Mouse (Mus musculus) natural killer cell, adult 2 months (primary cell): Measurements from ENCODE around the gene Clrn2.
A peak's percentile ranks its signal among the peaks of the same experiment; 100 is the strongest.
"Not testable (repeated sequence)": the region's sequence is repeated elsewhere in the genome, so short reads cannot be mapped to it uniquely, and the experiment has no call there.

Experiments used
- DNase-seq, 2 experiments: peaks; one replicate each; pipeline ENCODE4 v3.0.0; 2022; ENCODE audit warnings: low spot score in 2 of 2

Gene Clrn2

DNA sequence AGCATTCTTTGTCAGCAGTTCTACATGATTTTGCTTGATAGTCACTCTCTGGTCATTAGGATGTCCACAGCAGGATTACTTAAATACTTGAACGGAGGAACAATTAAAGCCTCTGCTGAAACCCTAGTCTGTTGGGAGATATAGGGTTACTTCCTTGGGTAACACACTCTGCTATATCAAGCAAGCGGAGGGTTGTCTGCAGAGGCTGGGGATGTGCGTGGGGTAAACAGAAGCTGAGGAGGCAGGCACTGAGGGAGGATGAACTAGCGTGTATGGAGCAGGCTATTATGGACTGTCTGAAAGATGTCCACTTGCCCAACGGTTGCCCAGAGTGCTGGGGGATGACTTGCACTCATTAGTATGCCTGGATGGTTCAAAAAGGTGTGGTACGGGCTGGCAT, at the start of gene Clrn2:
TSS of gene Clrn2 (plus strand) at position 301 of the 400 bp plus-strand sequence.
- DNase-seq, result no peak

DNA sequence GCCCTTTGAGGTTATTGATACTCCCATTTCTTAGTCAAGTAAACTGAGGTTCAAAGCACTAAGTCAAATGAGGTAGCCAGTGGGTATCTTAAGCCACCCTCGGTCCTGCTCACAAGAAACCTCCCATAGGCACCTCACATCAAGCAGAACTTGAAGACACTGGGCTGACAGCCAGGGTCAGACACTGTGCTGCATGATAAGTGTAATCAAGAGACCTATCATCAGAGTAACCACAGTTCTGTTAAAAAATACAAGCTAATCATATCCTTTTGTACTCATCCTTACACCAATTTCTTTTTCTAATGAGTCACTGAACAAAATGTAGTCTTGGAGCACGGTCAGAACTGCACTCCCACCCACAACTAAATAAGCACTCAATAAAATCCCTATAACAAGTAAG, 47.4 kb upstream of the Clrn2 start:
- no peak for DNase-seq

DNA sequence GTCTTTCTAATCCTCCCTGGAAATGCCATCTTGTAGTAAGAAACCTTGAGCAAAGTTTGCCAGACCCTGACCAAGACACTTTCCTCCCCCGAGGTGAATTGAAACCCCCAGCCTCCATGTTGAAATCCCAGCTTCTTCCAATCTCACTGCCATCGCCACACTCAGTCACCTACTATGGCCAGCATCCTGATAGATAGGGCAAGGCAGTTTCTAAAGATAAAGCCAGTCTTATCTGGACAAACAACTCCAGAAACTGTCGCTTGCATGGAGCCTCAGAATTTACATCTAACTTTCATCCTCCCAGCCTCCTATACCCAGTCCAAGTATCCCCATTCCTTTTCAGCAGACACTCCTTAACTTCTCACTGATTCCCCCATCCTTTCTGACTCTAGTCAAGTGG, 37.1 kb upstream of the Clrn2 start:
- DNase-seq, result no peak

DNA sequence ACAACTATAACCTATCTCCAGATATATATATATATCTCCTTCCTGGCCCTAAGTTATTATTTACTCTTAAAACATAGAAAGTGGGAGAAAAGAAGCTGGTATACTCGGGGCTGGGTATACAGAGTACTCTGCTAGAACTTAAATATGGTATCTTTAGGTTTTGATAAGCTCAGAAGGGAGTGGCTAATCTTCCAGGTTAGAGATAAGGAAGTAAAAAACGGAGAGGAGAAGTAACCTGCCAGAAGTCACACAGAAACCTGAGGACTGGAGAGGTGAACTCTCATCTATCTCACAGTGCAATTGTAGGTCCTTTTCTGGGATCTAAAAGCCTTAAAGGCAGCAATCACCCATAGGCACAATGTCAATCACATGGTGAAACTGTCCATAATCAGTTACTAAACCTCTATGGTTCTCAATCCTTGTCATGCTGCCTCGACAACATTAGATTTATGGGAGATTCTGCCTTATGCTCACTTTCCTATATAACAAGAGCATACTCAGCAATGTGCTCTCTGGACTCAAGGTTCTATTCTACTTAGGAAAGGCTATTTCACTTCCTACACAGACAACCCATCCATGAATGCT, 35.6 kb upstream of the Clrn2 start:
- DNase-seq, result no peak

DNA sequence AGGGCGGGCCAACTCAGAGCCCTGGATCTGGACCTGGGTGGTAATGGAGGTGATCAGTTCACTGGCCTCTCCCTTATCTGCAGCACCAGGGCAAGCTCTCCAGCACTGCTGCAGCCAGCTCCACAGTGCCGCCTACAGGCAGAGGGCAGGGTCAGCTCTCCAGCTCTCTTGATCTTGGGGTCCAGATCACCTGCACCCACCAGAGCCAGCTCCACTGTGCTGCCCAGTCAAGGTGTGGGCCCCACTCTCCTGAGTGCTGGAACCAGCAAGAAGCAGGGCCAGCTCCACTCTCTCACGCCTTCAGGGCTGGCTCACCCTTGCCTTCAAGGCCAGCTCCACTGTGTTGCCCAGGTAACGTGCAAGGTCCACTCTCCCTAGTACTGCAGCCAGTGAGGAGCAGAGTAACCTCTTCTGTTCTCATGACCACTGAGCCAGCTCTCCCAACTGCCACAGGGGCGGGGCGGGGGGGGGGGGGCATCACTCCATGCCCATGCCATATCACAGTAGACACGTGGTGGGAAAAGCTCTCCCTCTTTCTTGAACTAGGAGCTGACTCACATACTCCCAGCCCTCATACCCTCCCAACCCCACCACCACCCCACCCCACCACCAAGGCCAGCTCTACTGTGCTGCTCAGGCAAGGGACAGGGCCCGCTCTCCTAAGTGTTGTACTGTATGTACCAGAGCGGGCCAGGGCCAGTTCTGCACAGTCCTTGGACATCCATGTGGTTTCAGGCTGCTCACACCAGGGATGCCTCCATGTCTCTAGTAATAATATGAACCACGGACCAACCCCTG, 33.5 kb upstream of the Clrn2 start:
- no peak for DNase-seq

DNA sequence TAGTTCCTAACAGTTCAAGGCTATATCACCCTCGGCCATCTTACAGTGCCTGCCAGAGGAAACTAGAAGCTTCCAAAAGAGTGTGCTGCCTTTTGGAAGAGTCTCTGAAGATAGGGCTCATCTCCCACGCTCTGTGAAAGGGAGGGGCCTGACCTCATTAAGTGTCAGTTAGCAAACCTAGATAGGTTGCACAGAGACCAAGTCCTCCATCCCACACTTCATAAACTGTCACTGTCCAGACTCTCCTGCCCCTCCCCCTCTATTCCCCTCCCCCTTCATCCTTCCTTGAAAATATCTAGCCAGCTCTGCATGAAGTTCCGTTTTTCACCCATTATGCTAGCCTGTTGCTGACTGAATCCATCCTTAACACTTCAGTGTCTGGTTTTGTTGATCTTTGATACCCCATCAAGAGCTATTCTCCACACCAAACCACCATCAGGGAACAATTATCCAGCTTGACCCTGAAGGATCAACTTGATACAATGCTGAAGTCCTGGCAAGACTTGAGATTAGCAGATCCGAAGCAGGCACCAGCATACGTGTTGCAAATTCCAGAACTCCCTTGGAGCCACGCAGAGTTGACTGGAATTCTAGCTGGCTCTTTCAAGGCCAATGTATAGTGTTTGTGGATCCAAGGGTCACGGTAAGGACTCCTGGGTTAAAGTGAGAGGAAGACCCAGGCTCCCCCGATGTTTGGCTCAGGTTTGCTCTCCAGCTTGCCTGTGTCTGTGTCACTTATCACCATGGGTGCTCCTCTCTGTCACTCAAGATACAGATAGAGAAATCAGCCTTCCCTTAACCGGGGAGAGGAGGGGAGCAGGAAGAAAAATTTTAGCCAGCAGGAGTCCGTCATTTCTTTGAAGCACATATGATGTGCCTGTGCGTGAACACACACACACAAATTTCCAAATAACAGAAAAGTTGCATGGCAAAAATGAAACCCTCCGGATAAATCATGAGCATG, 31.4 kb upstream of the Clrn2 start:
- no peak for DNase-seq

DNA sequence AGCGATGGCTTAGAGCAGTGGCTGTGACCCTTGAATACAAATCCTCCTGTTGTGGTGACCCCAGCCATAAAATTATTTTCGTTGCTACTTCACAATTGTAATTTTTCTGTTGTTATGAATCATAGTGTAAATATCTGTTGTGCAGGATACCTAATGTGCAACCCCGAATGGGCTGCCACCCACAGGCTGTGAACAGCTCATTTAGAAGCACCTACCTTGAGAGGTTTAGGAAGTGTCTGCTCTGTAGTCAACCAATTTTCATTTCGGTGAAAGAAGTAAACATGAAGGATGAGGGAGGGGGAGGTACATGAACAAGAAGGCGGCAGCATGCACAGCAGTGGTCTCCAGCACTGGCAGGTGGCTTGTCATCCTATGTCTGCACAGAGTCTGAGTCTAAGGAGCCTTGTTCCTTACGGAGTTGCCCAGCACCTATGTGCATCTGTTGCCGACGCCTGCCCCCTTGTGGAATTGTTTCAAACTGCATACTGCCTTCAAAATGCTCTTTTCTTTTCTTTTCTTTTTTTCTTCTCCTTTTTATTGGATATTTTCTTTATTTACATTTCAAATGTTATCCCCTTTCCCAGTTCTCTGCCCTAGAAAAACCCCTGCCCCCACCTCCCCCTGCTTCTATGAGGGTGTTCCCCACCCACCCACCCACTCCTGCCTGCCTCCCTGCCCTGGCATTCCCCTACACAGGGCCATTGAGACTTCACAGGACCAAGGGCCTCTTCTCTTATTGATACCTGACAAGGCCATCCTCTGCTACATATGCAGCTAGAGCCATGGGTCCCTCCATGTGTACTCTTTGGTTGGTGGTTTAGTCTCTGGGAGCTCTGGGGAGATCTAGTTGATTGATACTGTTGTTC, 29.3 kb upstream of the Clrn2 start:
- peak in 1 of 2 experiments; percentile 23 for DNase-seq

DNA sequence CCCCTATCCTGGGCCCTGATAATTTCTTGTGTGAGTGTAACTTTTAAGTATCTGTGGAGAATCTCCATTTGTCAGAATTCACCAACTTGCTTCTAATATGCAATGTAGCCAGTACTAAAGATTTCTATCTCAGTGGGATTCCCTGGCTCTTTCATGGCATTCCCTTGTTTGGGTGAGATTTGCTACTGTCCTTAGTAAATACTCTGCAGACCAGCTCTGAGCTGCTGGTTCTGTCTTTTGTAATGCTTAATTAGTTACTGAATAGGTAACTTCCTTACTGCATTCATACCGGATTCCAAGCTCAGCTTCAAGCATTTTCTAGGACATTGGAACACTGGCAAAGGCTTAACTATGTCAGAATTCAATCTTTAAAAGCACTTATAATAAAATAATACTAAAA, 27.8 kb upstream of the Clrn2 start:
- DNase-seq, result not testable (repeated sequence)

DNA sequence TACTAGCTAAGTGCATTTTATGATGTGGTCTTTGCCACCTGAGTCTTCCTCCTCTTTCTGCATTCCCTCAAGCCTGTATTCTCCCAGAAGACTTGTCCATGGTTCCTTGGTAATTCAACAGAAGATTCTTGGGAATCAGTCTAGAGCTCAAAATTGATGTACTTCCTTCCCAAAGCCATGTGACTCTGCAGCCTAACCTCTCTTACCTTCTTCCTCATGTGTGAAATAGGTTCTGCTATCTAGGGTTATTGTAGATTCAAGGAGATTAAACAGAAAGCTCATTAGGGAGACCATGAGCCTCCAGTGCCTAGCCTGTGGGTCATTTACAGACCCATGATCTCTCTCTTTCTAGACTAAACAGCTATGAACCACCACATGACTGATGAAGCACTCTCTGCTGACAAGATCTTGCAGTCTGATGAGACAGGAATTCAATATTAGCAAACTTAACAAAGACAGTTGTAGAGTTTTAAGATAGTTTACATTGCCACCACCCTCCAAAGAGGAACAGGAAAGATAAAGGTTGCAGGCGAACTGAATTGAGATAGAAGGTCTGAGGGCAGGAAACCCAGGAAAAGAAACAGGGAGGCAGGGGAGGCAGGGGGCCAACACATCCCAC, 27.0 kb upstream of the Clrn2 start:
- no peak for DNase-seq

DNA sequence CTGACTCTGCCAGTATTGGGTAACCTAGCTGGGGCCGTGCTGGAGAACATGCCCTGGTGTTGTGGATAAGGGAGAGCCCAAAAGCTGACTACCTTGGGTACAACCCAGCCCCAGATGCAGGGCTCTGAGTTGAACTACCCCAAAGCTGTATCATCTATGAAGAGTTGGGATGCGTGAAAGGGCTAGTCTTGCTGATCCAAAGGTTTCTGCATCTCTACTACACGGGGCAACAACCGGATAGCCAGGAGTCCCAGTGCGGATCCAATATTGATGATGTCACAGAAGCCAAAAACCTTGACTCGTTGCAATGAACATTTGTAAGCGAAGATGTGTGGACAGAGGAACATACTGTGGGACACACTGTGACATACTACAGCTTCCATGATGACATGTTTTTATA, 25.7 kb upstream of the Clrn2 start:
- DNase-seq, result no peak

DNA sequence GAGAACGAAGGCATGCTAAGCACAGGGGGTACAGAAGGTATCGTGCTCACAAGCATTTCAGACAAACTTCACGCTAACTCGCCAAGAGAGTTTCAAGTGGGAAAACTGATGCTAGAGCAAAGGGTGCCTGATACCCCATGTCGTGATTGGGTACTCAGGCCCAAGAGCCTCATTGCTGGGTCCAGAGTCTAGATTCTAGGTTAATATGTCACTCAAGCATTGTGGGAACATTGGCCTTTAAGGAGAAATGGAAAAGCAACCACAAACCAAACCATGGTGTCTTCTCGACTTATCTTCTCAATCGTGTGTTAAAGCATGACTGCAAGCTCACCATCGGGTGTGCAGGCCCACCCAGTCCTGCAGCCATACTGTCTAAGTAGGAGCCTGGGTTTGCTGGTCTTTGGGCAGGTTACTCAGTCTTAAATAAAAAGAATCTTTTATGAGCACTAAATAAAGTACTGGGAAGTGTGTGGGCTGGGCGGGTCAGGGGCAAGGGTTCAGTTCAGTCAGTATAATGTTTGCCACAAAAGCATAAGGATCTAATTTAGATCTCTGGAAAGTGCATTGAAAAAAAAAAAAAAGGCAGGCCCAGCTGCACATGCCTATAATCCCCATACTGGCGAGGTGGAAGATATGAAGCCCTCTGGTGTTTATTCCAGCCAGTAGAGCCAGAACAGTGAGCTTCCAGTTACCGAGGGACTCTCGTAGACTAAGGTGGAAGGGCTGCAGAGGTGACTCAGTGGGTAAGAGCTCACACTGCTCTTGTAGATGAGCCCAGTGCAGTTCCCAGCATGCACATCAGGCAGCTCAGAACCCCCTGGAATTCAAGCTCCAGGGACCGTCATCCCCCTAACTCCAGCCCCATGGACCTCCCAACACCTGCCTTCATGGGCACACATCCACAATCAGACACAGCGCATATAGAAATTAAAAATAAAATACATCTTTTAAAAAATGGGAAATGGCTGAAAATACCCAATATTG, 17.3 kb upstream of the Clrn2 start:
- DNase-seq, result no peak

DNA sequence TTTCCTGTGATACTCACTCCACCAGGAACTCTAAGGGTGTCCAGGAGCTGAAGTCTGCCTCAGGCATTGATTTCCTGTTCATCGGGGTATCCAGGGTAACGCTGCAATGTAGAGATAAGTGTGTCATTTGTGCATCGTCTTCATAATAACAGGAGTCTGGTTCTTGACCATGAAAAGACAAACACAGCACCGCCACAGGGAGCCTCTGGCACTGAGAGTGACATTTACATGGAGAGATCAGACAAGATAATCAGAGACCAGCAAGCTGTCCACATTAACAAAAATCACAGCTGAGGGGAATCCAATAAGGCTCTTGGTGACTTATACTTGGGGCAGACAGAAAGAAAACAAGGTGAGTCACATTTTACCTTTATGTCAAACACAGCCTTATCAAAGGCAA, 15.7 kb upstream of the Clrn2 start:
- DNase-seq, result no peak

DNA sequence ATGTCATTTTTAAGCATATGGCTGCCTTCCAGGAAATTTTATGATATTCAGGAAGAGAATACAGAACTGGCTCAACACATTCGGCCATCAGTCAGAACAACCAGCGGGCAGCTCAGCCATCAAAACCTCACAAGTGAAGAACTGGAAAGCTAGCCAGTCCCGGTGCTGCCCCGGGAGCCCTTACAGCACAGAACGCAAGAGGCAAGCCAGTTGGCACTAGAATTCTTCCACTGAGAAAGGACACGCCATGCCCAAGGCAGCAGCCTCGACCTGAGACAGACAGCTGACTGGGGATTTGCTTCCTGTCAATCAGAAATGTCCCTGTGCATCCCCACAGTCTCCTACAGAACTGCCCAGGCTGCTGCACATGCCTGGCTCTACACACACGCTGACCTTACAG, 15.2 kb upstream of the Clrn2 start:
- no peak for DNase-seq

DNA sequence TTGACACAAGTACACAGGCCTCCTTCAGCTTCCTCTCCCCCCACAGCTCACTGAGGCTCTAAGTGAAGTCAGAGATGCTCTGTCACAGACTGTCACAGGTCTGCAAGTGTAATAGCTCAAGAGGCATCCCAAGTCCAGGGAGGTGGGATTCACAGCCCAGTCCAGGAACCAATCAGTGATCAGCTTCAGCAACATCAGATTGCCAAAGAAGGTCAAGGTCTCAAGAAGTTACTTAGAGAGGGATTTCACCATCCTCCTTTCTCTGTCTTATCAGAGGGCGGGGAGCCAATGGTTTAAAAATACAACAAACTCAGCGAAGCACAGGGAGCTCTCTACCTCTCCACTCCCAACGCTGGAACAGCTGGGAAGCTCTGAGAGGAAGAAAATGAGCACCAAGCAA, 12.4 kb upstream of the Clrn2 start:
- DNase-seq, result no peak

DNA sequence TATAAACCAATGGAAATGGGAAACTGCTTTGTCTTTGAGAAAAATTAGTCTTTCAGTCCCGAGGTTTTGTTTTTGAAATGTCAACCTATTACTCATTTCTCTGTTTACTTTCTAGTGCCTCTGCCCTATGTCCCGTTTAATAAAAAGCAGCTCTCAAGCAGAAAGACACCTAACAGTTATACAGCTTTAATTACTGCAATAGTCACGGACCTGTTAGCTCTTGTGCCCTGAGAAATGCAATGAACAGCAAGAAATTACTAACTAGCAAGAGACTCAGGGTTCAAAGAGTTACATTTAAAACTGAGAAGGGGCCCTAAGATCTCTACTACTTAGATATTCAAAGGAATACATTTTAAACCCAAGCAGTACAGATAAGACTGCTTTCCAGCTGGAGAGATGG, 11.8 kb upstream of the Clrn2 start:
- no peak for DNase-seq

DNA sequence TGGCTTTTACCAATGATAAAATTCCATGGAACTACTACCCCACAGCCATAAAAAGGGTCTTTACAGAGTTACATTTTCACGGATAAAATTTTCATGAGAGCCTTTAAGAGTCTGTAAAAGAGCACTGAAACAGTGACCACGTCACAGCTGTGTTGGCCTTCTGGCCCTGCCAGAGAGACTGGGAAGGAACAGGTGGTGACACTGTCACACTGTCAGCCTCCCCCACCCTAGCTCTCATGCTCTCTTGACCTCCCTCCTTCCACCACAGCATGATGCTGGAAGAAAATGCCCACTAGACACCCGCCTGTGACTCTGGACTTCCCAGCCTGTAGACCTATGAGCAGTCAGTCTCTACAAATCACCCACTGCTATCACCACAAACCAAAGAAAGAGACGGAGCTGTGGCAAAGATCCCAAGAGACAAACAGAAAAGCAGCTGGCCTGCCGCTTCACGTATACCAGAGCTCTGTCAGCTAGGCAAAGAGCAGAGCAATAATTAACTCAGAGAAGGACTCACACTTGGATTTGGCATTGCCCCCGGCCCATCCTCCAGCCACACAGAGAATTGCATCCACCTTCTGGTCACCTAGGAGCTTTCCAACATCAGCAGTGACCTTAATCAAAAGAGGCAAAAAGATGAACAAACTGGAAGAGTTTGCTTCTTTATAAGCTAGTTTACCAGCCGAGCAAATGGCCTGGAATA, 9.3 kb upstream of the Clrn2 start:
- no peak for DNase-seq

DNA sequence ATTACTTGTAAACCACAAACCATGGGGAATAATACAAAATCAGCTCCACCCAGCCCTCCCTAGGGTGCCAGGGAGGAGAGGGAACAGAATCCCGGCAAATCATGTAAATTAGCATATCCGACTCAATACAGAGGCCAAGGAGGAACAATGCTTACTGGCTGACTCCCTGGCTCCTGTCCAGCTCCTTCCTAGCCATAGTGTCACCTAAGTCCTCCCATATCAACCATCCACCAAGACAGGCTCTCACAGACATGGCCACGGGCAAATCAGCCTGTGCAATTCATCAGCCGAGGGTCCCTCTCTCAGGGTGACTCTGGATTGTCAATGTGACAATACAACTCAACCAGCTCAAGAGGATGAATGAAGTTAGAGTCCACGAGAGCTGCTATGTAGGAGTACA, 4.9 kb upstream of the Clrn2 start:
- no peak for DNase-seq

DNA sequence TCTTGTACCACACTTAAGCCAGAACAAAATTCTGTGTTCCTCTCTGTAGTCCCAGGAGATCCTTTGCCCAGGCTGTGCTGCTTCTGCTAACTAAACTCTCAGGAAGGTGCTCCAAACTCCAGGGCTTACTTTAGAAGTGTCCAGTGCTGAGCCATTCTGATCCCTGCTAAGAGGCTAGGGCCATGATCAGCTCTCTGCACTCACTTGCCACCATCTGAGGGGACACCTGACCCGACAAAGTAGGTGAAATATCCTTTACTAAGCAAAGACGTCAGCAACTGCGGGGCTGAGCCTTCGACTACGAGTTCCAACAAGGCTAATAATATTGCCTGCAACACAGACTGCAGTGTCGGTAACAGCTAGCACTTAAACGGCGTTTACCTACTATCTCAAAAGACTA, 4.3 kb upstream of the Clrn2 start:
- no peak for DNase-seq
